Mouse (Mus musculus) cerebellum, adult 2 months (tissue): ENCODE measurements at regions not wholly inside any gene's neighbourhood (a gene's known extent, or its start where the extent isn't known, plus 50 kb on each side); places are given as distances from the start of the nearest gene placed in this dataset.

ENCODE experiments used
- CTCF ChIP-seq: fragments of 200-500 bp; IDR thresholded peaks from 2 replicates; pipeline ENCODE4 v1.5.1; 2011; ENCODE audit warnings: low read depth, mild to moderate bottlenecking, control low read depth, low read length, moderate library complexity, borderline replicate concordance; ENCODE audit not compliant: insufficient read depth
- POLR2A ChIP-seq: fragments of 200-500 bp; IDR thresholded peaks from 2 replicates; pipeline ENCODE4 v1.6.1; 2011; ENCODE audit warnings: low read length, control low read depth, borderline replicate concordance; ENCODE audit not compliant: insufficient read depth

GRCm38 (mm10) chr2:167775218-167775915 is 85.7 kb upstream of the Tmem189 start:
- TF ChIP-seq CTCF (no peak), POLR2A (no peak)
